Mouse (Mus musculus): ENCODE data around the gene Usp29. TPM values are rescaled to one million over a fixed set of nuclear protein-coding genes. Genes with fewer than 3 reads are reported as not detected.

Usp29 gene
- total RNA-seq, 2 experiments from 2014 or later, result not detected

GRCm38 (mm10) chr7:6814971-6815370 is 84.6 kb downstream of the Usp29 start:
- no peak for ATAC-seq (replicated peaks; ENCODE audit: poor library complexity)

GRCm38 (mm10) chr7:6816706-6817376 is 86.5 kb downstream of the Usp29 start:
- ATAC-seq (replicated peaks; ENCODE audit: poor library complexity), result no peak

GRCm38 (mm10) chr7:6820296-6820695 is 89.9 kb downstream of the Usp29 start:
- no peak for ATAC-seq (replicated peaks; ENCODE audit: poor library complexity)

DNA sequence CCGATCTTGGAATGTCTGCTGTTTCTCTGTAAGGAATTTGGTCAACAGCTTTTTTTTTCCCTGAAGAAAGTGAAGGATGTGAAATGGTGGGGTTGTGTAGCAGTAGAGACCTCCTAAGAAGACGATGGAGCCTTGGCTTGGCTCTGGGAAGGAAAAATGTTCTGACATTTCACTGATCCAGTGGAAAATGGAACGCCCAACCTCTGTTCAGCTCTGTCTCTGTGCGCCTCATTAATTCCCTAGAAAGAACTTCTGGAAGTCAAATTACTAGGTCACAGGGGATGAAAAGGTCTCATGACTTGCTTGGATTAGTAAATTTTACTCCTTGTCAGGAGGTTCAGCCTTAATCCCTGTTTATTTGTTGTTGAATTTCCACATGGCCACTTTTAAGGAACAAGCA is 92.3 kb downstream of the Usp29 start:
- no peak for ATAC-seq (replicated peaks; ENCODE audit: poor library complexity)

GRCm38 (mm10) chr7:6823673-6824072 is 93.3 kb downstream of the Usp29 start:
- ATAC-seq (replicated peaks; ENCODE audit: poor library complexity), result no peak

DNA sequence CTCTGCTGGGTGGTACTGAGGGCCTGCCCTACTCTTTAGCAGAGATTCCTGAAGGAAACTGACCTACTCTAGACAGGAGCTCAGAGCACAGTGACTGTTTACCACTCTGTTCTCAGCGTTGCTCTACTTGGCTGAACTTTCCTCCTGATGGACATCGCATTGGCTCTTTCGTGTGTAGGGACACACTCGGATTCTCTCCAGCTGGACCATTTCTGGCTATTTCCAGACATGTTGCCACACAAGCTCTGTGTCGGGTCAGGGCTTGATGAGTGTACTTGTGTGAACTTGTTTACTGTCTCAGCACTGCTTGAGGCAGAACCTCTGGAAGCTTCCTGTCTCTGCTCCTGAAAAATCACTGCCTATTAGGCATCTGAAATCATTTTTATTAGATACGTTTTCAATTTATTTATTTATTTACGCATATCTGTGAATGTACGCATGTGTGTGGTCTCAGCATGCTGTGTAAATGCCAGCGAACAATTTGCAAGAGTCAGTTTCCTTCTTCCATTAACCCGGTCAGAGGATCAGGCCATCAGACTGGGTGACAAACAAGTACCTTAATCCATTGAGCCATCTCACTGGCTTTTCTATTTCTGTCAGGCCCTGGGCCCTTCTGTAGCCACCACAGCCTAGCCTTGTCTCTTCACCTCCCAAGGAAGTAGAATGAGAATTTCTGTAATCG is 95.7 kb downstream of the Usp29 start:
- no peak for ATAC-seq (replicated peaks; ENCODE audit: poor library complexity)

DNA sequence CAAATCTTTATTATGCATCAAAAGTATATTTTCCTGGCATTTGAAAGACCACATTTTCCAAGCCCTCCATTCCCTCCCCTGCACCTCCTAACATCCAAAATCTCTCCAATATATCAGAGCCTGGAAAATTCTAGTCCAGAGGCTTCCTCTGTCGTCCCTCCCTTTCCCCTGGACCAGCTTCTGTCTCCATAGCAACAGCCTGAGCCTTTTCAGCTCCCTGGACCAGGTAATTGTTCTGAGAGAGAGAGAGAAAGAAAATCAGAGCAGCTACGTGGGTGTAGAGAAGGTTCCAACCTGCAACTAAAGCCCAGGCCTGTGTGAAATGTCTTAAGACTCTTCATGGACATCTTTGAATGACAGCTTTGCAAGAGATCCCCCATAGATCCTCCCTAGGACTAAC is 98.8 kb downstream of the Usp29 start:
- ATAC-seq (replicated peaks; ENCODE audit: poor library complexity), result no peak

DNA sequence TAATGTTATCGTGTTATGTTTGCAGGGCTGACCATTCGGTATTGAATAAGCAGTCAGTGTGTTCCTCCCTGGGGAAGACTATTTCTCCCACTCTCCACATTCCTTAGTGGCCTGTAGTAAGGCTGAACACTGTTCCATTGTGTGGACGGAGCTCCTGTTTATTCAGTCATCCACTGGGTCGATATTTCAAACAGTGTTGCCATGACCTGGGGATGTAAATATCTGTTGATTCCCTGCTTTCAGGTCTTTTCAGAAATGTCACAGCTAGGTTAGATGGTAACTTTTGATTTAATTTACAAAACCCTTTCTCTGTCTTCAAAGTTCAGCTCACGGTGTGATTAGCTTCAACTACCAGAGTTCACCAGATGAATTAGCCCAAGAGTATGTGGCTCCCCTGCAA is 104.6 kb downstream of the Usp29 start:
- no peak for ATAC-seq (replicated peaks; ENCODE audit: poor library complexity)

GRCm38 (mm10) chr7:6835351-6835750 is 105.0 kb downstream of the Usp29 start:
- ATAC-seq (replicated peaks; ENCODE audit: poor library complexity), result no peak

GRCm38 (mm10) chr7:6837297-6837925 is 107.0 kb downstream of the Usp29 start:
- no peak for ATAC-seq (replicated peaks; ENCODE audit: poor library complexity)

DNA sequence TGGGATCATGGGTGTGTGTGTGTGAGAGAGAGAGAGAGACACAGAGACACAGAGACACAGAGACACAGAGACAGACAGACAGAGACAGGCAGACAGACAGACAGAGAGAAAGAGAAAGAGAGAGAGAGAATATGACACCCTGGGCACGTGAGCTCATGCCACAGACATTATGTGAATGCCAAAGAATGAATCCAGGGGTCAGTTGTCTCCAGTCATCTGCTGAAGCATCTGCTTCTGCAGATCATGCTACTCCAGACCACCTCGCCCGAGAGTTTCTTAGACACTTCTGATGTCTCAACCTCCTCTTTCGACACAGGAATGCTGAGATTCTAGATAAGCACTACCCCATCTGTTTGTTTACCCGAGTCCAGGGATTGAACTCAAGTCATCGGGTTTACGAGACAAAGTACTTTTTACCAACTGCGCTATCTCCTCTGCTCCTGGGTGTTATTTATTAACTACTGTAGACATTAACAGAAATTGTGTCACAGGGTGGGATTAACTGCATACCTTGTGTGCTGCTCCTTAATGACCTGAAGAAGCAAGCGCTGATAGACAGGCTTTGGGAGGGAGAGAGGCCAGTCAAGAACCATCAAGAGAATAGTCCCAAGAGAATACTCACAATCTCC is 107.7 kb downstream of the Usp29 start:
- no peak for ATAC-seq (replicated peaks; ENCODE audit: poor library complexity)

DNA sequence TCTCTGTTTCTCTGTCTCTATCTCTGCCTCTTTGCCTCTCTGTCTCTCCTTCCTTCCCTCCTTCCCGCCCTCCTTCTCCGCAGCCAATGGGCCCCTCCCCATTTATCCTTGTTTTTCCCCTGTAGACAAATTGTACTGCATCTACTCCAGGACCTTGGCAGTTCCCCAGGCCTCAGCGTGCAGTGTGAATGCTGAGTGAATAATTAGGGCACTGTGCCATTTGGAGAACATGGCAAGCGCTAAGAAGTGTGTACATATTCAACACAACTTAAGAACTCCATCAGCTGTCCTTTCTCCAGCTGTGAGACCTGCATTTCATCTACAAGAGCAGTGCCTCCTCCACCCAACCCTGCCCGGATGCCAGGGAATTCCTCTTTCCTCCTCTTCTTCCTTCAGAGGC is 110.5 kb downstream of the Usp29 start:
- ATAC-seq (replicated peaks; ENCODE audit: poor library complexity), result no peak

DNA sequence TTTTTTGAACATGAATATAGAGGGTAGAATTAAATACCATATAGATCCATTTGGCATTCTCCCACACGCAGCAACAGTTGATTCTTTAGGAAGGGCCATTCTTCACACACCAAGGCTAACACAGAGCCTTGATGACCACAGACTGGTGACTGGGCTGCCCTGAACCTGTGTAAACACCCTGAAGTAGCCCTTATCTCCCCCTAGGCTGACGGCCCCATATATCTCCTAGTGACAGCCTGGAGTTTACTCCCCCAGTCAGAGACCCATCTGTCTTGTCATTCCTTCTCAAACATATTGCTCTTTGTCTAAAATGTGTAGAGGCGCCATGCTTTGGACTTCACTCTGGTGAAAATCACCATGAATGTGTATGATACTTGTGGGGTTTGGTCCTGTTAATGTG is 119.1 kb downstream of the Usp29 start:
- ATAC-seq (replicated peaks; ENCODE audit: poor library complexity), result no peak

DNA sequence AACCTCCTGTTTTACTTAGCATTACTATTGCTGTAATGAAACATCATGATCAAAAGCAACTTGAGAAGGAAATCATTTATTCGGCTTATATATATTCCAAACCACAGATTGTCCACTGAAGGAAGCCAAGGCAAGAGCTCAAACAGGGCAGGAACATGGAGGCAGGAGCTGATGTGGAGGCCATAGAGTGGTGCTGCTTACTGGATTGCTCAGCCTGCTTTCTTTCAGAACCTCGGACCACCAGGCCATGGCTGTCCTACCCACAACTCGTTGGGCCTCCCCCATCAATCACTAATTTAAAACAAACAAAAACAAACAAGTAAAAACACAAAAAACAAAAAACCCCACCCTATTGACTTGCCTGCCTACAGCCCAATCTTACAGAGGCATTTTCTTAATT is 119.9 kb downstream of the Usp29 start:
- ATAC-seq (replicated peaks; ENCODE audit: poor library complexity), result no peak

DNA sequence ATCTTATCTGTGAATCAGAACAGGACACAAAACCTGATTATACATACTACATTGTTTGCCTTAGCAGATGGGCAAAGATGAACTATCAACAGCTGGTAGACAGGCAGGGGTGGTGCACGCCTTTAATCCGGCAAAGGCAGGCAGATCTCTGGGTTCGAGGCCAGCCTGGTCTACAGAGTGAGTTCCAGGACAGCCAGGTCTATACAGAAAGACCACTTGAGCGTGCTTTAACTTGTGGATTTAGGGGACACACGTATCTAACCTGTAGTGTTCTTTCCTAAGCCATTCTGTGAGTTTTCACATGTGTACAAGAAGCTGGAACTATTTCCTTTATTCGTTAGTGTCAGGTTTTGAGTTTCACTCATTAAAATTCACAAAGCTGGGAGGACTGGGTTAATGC is 120.9 kb downstream of the Usp29 start:
- ATAC-seq (replicated peaks; ENCODE audit: poor library complexity), result no peak

DNA sequence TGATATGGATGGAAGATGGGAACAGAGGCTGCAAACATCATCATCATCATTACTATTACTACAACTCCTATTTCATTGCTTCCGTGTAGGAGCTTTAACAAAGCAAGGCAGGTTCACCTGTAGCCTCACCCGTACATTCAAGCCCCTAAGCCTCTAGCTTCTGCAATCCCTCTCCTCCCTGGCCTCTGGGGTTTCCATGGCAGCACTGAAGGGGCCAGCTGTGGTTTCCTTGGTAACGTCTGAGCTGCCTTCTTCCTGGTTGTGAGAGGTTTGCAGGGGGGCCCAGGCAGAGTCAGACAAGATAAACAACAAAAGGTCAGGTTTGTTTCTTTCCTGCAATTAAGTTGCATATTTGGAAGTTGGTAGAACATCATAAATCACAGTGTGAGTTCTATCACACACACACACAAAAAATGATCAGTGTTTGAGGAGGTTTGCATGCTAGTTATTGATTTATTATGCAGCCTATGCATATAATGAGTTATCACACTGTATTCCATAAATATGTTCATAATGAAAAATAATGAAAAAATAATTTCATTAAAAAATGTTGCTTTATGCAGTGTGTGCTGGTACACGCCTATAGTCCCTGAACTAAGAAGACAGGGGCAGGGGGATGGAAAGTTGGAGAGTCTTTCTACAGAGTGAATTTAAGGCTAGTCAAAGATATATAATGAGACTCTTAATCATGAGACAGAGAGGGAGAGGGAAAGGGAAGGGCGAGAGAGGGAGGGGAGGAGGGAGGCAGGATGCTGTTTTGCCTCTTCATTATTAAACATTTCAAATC is 121.5 kb downstream of the Usp29 start:
- ATAC-seq (replicated peaks; ENCODE audit: poor library complexity), result no peak

GRCm38 (mm10) chr7:6855613-6856405 is 125.4 kb downstream of the Usp29 start:
- no peak for ATAC-seq (replicated peaks; ENCODE audit: poor library complexity)

GRCm38 (mm10) chr7:6858694-6859270 is 128.4 kb downstream of the Usp29 start:
- ATAC-seq (replicated peaks; ENCODE audit: poor library complexity), result no peak

DNA sequence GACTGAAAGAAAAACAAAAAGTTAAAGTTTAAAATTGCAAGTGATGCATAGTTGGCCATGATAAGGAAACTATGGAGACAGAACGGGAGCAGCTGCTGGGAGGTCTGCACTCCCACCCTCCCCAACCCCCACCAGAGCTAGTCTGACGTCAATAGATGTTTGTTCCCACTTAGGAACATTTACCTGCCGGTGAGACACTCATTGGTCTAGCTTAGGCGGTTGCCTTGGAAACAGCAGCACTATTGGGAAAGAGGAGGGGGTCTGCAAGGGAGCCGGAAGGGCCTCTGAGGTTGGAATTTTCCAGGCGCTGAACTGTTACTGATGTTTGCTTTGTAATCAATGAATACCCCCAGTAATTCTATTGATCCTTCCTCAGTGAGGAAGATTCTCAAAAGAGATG is 130.3 kb downstream of the Usp29 start:
- no peak for ATAC-seq (replicated peaks; ENCODE audit: poor library complexity)

- ATAC-seq (replicated peaks; ENCODE audit: poor library complexity), result no peak
These were observed 136.0 kb downstream of the Usp29 start for GRCm38 (mm10) chr7:6866351-6866750.
